Mouse (Mus musculus): ENCODE measurements around the gene Tnfrsf9.

Gene Tnfrsf9

GRCm38 (mm10) chr4:150927789-150928188 is 13.4 kb downstream of the Tnfrsf9 start:
- no peak for DNase-seq (ENCODE audit: low spot score)

GRCm38 (mm10) chr4:150933503-150933902 is 19.1 kb downstream of the Tnfrsf9 start:
- DNase-seq (ENCODE audit: low spot score): no peak

DNA sequence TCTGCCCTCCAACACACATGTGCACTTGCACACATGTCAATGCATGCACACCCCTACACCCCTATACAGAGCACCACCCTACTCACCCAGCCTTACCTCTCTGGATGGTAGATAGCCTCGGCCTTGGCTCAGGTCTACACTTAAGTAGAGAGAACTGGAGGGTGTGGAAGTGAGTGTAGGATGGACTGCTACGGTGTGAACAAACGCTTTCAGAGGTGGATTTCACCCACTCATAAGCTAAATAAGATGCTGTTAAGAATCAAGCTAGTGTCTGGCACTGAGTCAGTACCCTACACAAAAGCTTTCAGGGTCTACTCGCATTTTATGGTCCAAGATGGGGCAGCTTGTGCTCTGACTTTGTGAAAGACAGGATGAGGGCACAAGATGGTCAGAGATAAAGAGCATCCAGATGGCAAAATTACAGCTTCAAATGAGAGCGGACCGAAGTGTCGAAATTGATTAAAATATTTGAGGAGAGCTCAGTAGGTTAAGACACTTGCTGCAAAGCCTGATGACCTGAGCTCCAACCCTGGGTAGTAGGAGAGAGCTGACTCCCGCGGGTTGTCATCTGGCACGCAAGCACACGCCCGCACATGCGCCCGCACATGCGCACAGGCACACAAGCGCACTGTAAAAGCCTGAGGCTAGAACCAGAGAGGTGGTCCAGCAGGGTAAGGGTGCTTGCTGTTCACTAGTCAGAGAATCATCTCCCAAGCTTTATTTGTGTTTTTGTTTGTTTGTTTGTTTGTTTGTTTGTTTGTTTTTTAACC is 23.1 kb downstream of the Tnfrsf9 start:
- DNase-seq (ENCODE audit: low spot score): no peak

GRCm38 (mm10) chr4:150938063-150938452 is 23.7 kb downstream of the Tnfrsf9 start:
- no peak for DNase-seq (ENCODE audit: low spot score)

DNA sequence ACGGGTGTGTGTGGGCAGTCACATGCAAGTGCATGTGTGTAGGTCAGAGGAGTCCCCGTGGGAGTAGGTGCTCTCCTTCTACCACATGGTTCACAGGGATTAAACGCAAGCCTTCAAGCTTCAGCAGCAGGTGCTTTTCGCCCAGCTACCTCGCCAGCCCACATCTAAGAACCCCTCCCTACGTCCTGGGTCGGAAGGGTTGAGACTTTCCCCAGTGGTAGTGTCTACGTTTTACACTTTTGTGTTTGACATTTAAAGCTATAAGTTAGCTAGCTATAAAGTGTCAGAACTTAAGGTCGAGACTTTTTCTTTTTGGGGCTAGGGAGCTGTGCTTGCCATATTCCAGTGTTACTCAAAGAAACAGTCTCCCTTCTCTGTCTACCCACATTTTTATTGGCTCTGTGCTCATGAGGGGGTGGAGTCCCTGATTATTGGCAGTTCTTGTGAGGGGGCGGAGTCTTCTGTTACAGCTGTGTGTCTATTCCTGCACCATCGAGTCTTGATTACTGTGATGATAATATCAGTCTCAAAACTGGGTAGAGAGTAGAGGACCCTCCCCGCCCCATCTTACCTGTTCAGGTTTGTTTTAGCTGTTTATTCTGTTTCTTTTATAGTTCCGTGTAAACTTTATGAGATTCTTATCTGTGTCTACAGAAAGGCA is 25.8 kb downstream of the Tnfrsf9 start:
- DNase-seq (ENCODE audit: low spot score): no peak

DNA sequence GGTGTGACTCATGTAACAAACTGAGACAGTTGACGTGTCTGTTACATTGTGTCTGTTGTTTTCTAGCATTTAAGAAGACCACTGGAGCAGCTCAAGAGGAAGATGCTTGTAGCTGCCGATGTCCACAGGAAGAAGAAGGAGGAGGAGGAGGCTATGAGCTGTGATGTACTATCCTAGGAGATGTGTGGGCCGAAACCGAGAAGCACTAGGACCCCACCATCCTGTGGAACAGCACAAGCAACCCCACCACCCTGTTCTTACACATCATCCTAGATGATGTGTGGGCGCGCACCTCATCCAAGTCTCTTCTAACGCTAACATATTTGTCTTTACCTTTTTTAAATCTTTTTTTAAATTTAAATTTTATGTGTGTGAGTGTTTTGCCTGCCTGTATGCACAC is 30.3 kb downstream of the Tnfrsf9 start:
- no peak for DNase-seq (ENCODE audit: low spot score)

GRCm38 (mm10) chr4:150950972-150951371 is 36.6 kb downstream of the Tnfrsf9 start:
- DNase-seq (ENCODE audit: low spot score): no peak

DNA sequence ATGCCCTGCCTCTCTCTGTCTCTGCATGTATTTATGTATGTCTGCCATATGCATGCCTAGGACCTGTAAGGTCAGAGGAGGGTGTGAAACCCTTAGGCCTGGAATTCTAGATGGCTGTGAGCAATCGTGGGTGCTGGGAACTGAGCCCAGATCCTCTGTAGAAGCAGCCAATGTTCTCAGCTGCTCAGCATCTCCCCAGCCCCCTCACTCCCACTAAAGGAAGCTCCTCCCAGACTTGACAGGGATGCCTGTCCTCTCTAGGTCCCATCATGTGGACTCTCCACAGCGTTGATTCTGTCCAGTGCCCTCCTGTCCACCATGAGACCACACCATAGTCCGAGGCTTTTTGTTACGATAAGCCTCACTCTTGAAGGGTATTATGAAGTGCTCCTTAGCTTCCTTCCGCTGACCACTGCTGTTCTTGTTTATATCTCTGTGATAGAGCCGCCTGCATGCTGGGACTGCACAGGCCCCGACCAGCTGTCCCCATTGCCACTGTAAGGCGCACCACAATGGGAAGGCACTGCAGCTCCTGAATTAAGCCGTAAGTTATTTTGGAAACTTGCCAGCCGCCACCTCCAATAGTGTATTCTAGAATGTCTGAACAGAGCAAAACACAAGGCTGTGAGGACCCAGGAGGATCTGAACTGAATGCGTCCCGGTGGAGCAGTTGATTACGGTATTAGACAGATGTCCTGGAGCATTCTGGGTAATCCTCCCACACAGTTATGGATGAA is 42.2 kb downstream of the Tnfrsf9 start:
- DNase-seq (ENCODE audit: low spot score): no peak

- no peak for DNase-seq (ENCODE audit: low spot score)
Observed at GRCm38 (mm10) chr4:150957106-150957458, 42.7 kb downstream of the Tnfrsf9 start.

DNA sequence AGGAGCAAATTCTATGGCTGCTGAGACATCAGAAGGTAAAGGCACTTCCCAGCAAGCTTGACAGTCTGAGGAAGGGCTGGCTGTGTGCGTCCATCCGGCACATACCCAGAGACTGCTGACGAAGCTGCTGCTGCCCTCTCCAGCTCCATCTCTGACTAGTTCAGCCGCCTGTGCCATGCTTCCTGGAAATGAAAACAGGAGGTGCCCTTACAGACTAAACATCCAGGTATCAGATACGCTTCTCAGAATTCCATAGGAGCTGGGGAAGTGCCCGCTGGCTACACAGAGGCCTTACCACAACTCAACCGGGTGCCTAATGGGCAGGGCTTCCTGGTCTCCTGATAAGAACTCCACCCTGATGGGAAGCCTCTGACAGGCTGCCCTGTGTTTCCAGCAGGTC is 44.2 kb downstream of the Tnfrsf9 start:
- DNase-seq (ENCODE audit: low spot score): no peak

GRCm38 (mm10) chr4:150962231-150962630 is 47.9 kb downstream of the Tnfrsf9 start:
- no peak for DNase-seq (ENCODE audit: low spot score)

- DNase-seq (ENCODE audit: low spot score): no peak
Observed at GRCm38 (mm10) chr4:150963711-150964110, 49.3 kb downstream of the Tnfrsf9 start.

DNA sequence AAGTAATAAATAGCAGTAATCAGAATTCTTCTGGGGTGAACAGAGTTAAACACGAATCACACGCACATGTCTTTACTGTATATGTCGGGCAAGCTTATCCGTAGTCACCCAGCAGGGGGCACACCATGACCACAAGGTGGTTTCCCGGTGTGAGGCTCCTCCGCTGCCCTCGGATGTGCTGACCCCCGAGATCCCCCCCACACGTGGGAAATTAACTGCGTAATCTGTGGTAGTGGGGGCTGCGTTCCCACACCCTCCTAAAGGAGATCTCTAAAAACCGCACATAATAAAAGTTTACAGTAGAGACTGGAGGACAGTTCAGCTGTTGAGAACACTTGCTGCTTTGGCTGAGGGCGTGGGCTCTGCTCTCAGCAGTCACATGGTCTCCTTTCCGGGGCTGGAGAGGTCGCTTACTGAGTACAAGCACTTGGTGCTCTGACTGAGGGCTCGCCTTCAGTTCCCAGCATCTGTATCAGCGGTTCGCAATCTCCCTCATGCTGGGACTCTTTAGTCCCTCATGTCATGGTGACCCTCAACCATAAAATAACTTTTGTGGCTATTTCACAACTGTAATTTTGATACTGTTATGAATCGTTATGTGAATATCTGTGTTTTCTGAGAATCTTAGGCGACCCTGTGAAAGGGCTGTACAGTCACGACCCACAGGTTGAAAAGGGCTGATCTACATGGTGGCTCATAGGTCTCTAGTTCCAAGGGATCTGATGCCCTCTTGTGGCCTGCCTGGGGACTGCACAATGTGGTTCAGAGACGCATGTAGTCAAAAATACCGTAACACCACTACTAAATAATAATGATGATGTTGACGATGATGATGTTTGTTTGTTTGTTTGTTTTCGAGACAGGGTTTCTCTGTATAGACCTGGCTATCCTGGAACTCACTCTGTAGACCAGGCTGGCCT is 50.5 kb downstream of the Tnfrsf9 start:
- DNase-seq (ENCODE audit: low spot score): peak; percentile 64

DNA sequence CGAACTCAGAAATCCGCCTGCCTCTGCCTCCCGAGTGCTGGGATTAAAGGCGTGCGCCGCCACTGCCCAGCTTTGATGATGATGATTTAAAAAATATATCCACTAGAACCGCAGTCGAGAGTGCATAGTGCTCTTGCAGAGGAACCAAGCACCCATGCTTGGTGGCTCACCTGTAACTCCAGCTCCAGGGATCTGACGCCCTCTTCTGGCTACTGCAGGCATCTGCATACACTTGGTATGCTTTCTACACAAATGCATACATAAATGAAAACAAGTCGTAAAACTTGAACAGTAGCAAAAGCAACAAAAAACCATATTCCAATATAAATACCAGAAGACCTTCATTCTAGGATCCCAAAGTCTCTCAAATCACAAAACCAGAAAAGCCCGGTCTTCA is 51.2 kb downstream of the Tnfrsf9 start:
- DNase-seq (ENCODE audit: low spot score): no peak

DNA sequence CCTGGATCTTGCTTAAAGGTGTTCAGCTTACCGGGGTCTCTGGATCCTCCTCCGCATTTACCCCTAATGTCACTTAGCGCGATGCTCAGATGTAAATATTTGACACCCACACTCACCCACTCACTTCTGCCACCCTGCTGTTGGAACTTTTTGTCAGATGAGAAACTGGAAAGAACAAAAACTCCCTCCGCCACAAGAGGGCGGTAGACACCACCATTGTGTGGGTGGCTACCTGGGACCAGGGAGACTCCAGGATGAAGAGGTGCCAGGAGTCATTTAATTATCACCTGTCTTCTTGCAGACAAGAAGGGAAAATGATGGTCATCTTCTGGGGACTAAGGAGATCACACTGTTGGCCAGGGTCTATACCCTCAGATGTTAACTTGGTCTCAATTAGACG is 52.2 kb downstream of the Tnfrsf9 start:
- peak; percentile 17 for DNase-seq (ENCODE audit: low spot score)

DNA sequence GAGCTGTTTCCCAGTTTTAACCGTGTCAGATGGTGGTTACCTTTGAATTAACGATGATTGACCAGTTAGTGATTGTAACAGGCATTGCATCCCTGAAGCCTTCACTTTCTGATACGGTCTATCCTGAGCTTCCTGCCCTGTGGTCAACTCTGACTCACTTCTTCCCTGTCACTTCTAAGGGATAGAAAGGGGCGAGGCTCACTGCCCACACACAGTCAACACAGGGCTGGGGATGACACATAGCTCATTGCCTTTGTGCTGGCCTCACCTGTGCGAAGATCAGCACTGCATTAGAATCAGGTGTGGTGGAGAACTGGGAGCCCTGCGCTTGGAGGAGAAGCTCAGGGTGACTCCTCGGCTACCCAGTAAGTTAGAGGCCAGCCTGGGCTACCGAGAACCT is 54.6 kb downstream of the Tnfrsf9 start:
- DNase-seq (ENCODE audit: low spot score): no peak

DNA sequence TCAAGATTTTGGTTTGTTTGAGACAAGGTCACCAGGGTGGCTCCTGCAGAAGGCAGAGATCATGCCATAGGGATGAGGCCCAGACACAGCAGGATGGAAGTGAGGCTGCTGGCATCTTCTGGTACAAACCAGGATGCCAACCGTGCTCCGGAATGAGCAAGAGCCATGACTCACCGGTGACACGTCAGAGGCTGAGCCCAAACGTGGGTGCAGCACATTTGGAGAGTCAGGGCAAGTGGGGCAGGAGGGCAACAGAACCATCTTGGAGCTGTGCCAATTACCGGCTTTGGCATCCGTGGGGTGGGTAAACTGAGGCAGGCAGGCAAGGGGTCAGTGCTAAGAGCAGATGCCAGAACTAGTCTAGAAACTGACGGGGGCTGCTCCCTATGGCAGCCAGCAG is 58.9 kb downstream of the Tnfrsf9 start:
- no peak for DNase-seq (ENCODE audit: low spot score)

DNA sequence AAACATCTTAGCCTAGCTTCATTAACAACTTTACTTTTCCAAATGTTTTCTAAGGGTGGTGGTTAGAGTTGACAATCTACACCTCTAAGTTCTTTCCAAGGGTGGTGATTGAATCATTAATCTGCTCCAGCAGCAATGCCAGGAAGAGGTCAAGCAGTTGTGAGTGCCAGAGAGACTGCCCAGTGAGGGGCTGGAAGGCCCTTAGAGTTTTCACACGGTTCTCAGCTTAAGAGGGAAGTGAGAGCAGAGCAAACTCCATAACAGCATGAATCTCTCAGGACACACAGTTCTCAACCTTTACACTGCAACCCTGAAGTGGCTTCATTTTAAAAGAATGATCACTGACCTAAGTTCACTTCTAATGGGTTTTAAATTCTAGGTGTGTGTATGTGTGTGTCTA is 60.8 kb downstream of the Tnfrsf9 start:
- DNase-seq (ENCODE audit: low spot score): no peak

DNA sequence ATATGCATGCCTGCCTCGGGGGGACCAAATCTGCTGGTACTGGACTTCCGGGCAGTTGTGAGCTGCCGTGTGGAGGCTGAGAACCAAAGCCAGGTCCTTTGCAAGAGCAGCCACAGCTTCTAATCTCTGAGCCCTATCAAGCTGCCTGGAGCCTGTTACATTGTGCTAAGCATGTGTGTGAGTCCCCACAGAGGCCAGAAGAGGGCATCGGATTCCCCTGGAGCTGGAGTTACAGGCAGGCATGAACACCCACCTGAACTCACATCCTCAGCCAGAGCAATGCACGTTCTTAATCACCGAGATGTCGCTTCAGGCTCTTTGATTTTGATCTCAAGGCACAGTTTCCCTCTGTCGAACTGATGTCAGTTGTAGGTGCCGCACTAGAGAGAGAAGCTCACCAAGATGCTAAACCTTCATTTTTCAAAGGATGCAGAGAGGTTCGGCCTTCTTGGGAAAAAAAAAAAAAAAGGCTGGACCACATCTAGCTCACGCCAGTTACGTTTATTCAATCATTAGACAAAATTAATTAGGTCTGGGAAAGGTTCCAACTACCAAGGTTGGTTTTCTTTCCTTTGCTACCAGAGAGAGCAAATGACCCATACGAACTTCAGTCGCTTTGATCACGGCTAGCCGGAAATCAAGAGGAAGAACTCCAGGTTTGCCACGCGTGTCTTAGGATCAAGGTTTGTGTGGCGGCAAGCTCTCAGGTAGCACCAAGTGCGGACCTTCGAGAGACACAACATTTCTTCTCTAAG is 64.0 kb downstream of the Tnfrsf9 start:
- no peak for DNase-seq (ENCODE audit: low spot score)

GRCm38 (mm10) chr4:150979455-150979854 is 65.1 kb downstream of the Tnfrsf9 start:
- no peak for DNase-seq (ENCODE audit: low spot score)

DNA sequence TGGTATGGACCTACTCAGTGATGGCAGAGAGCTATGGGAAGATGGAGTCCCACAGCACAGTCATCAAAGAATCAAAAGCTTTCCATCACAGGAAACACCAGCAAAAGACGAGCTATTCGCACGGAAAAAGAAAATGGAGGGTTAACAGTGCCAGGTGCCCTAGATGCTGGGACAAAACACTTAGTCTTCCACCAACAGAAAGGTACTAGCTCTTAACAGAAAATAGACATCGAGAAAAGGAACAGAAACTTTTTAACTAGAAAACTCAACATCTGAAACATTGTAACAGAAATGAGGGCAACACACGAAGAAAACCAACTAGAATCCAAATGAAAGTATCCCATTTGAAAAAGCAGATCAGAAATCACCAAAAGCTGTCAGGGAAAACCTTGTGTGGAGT is 65.8 kb downstream of the Tnfrsf9 start:
- no peak for DNase-seq (ENCODE audit: low spot score)
